Mouse (Mus musculus) olfactory bulb, adult 2 months (tissue): Measurements from ENCODE around the gene Ppp1r11. TPM values are rescaled to one million over a fixed set of nuclear protein-coding genes. Genes with fewer than 3 reads are reported as not detected.

Source experiments
- H3K27ac ChIP-seq: fragments of 200-500 bp; 2 replicates; pipeline ENCODE4 v1.5.1; 2012; ENCODE audit warnings: low read depth, low read length; ENCODE audit not compliant: insufficient read depth
- H3K4me1 ChIP-seq: fragments of 200-500 bp; 2 replicates; pipeline ENCODE4 v1.6.1; 2012; ENCODE audit warnings: low read length; ENCODE audit not compliant: control insufficient read depth, insufficient read depth
- H3K4me3 ChIP-seq: fragments of 200-500 bp; 2 replicates; pipeline ENCODE4 v1.5.1; 2012; ENCODE audit warnings: mild to moderate bottlenecking, low read depth, low read length, moderate library complexity; ENCODE audit not compliant: insufficient read depth
- CTCF ChIP-seq: fragments of 200-500 bp; IDR thresholded peaks from 2 replicates; pipeline ENCODE4 v1.5.1; 2012; ENCODE audit warnings: low read depth, mild to moderate bottlenecking, low read length, moderate library complexity; ENCODE audit not compliant: insufficient read depth
- POLR2A ChIP-seq: fragments of 200-500 bp; IDR thresholded peaks from 2 replicates; pipeline ENCODE4 v1.6.1; 2012; ENCODE audit warnings: mild to moderate bottlenecking, low read depth, low read length, moderate library complexity; ENCODE audit not compliant: insufficient read depth
- WGBS: fragments of 180-500 bp; shearing (Covaris S2); methylation state at CpG from one replicate; pipeline ENCODE4 v1.1.7; 2018; 5-methylcytosine and 5-hydroxymethylcytosine counted together
- polyA plus RNA-seq: library from polyadenylated mRNA; stranded (reverse); fragments of >200 nt; gene quantifications from 2 replicates; pipeline ENCODE4 v1.2.4, GENCODE M21; 2012; ENCODE audit warnings: low replicate concordance; ENCODE audit not compliant: missing spikeins, insufficient read depth, insufficient read length

Gene Ppp1r11
- polyA plus RNA-seq, 1 experiment, result not detected

GRCm38 (mm10) chr17:36908235-36908634 lies 43.3 kb downstream of the Ppp1r11 start:
- Histone ChIP-seq H3K4me3 (no peak overlapping the region), H3K4me1 (no peaks in the 10 kb centered on the region), H3K27ac (no peak overlapping the region)
- 48% methylated on average over 1 of the region's 1 CpGs for WGBS
- TF ChIP-seq CTCF (no peak), POLR2A (no peak)

GRCm38 (mm10) chr17:36903651-36904050 lies 47.9 kb downstream of the Ppp1r11 start:
- Histone ChIP-seq H3K27ac (no peak overlapping the region), H3K4me3 (no peak overlapping the region), H3K4me1 (peaks cover 3% of the 10 kb centered on the region)
- WGBS, result 53% methylated on average over 3 of the region's 3 CpGs
- TF ChIP-seq CTCF (no peak), POLR2A (no peak)

DNA sequence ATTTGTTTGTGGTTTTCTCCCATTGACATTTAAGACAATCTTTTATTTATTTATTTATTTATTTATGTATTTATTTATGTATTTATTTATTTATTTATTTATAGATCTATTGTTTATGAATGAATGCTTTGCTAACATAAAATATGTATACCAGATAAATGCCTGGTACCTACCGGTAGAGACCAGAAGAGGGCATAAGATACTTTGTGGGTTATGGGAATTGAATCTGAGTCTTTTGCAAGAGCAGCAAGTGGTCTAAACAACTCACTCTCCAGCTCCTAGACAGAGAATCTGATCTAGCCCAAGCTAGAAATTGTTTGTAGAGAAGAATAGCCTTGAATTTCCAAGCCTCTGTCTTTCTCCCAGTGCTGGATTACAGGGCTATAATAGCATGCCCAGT lies 50.9 kb downstream of the Ppp1r11 start:
- Histone ChIP-seq H3K4me1 (peaks cover 3% of the 10 kb centered on the region), H3K4me3 (no peak overlapping the region), H3K27ac (no peak overlapping the region)
- TF ChIP-seq POLR2A, result no peak
- TF ChIP-seq CTCF, result no peak
- 41% methylated on average over 1 of the region's 1 CpGs for WGBS

GRCm38 (mm10) chr17:36900001-36900400 lies 51.5 kb downstream of the Ppp1r11 start:
- H3K4me3 ChIP-seq, result no peak overlapping the region
- H3K4me1 ChIP-seq, result peaks cover 3% of the 10 kb centered on the region
- 29% methylated on average over 5 of the region's 5 CpGs for WGBS
- TF ChIP-seq CTCF (no peak), POLR2A (no peak)
- H3K27ac ChIP-seq, result no peak overlapping the region

- Histone ChIP-seq H3K27ac (no peak overlapping the region), H3K4me1 (peaks cover 3% of the 10 kb centered on the region), H3K4me3 (no peak overlapping the region)
- no peak for TF ChIP-seq POLR2A
- TF ChIP-seq CTCF, result no peak
- 84% methylated on average over 4 of the region's 4 CpGs for WGBS
Measured at GRCm38 (mm10) chr17:36899376-36899775, 52.2 kb downstream of the Ppp1r11 start.

Other genes starting within 250 kb of the Ppp1r11 start
- not detected in 2 replicates for gene H2-M10.5, start 178.8 kb downstream of the Ppp1r11 start, polyA plus RNA-seq
- gene H2-M10.6, start 139.6 kb downstream of the Ppp1r11 start, polyA plus RNA-seq, result not detected in 2 replicates
- not detected in 2 replicates for gene Trim26, start 114.6 kb downstream of the Ppp1r11 start, polyA plus RNA-seq
- gene Trim15, start 84.5 kb downstream of the Ppp1r11 start, polyA plus RNA-seq, result not detected in 2 replicates
- not detected in 2 replicates for gene Trim10, start 82.2 kb downstream of the Ppp1r11 start, polyA plus RNA-seq
- gene Trim40, start 61.6 kb downstream of the Ppp1r11 start, polyA plus RNA-seq, result not detected in 2 replicates
- gene Trim31, start 53.6 kb downstream of the Ppp1r11 start, polyA plus RNA-seq, result not detected in 2 replicates
- not detected in 2 replicates for gene Rnf39, start 8.8 kb downstream of the Ppp1r11 start, polyA plus RNA-seq
- gene Znrd1, start 6.8 kb upstream of the Ppp1r11 start, polyA plus RNA-seq, result not detected in 2 replicates
- gene Znrd1as, start 6.9 kb upstream of the Ppp1r11 start, polyA plus RNA-seq, result not detected in 2 replicates
- not detected in 2 replicates for gene 2410137M14Rik, start 29.5 kb upstream of the Ppp1r11 start, polyA plus RNA-seq
- gene H2-M5, start 37.8 kb upstream of the Ppp1r11 start, polyA plus RNA-seq, result not detected in 2 replicates
- gene Zfp57, start 49.4 kb upstream of the Ppp1r11 start, polyA plus RNA-seq, result not detected in 2 replicates
- not detected in 2 replicates for gene Mog, start 71.7 kb upstream of the Ppp1r11 start, polyA plus RNA-seq
- gene Gabbr1, start 94.2 kb upstream of the Ppp1r11 start, polyA plus RNA-seq, result 220 and 221 TPM in 2 replicates
- not detected in 2 replicates for gene Olfr90, start 136.8 kb upstream of the Ppp1r11 start, polyA plus RNA-seq
- not detected in 2 replicates for gene Olfr91, start 146.5 kb upstream of the Ppp1r11 start, polyA plus RNA-seq
- not detected in 2 replicates for gene Olfr92, start 168.3 kb upstream of the Ppp1r11 start, polyA plus RNA-seq
- gene Olfr93, start 209.8 kb upstream of the Ppp1r11 start, polyA plus RNA-seq, result not detected in 2 replicates
- gene Ubd, start 242.2 kb upstream of the Ppp1r11 start, polyA plus RNA-seq, result not detected in 2 replicates
- not detected in 2 replicates for gene Olfr94, start 249.3 kb upstream of the Ppp1r11 start, polyA plus RNA-seq